Mouse (Mus musculus) liver, embryonic 12.5 days (tissue): ENCODE measurements around the gene Ucn2. TPM values are rescaled to one million over a fixed set of nuclear protein-coding genes. Genes with fewer than 3 reads are reported as not detected.

Experiments
- microRNA counts: library from miRNA; unstranded; fragments of <30 nt; microRNA quantifications from one replicate; lab custom pipeline; 2017
- microRNA-seq: library from miRNA; unstranded; fragments of <30 nt; microRNA quantifications from one replicate; pipeline ENCODE4, GENCODE M21; 2017
- polyA plus RNA-seq: library from polyadenylated mRNA; unstranded; fragments of >200 nt; fragmentation: Nextera tagmentation; extraction: Ambion mirVana; gene quantifications from 2 replicates; pipeline ENCODE4 v1.2.1, GENCODE M21; 2016

Gene Ucn2
- polyA plus RNA-seq, 1 experiment from 2014 or later = not detected

MicroRNA genes within 50 kb of the gene (microRNA counts, 519-probe panel; counts per million panel counts)
- microRNA mmu-miR-711 (lab: Ali Mortazavi, UCI) = 582 counts per million, percentile 70 among the panel's probes with 10 or more counts

Small RNAs within 50 kb of the gene (microRNA-seq; reads per million reads assigned to microRNA genes)
- not detected for gene Mir711

Other genes starting within 250 kb of the Ucn2 start
- 15.7 and 20.3 TPM in 2 replicates for gene Ip6k2, start 202.2 kb upstream of the Ucn2 start, polyA plus RNA-seq
- gene Nckipsd, start 177.6 kb upstream of the Ucn2 start, polyA plus RNA-seq = 5.6 and 9.1 TPM in 2 replicates
- gene Celsr3, start 159.7 kb upstream of the Ucn2 start, polyA plus RNA-seq = 0.13 and 0.15 TPM in 2 replicates
- gene Slc26a6, start 132.7 kb upstream of the Ucn2 start, polyA plus RNA-seq = 6.9 and 9.0 TPM in 2 replicates
- gene Tmem89, start 71.4 kb upstream of the Ucn2 start, polyA plus RNA-seq = not detected in 2 replicates
- 384 and 405 TPM in 2 replicates for gene Uqcrc1, start 49.4 kb upstream of the Ucn2 start, polyA plus RNA-seq
- gene Col7a1, start 32.4 kb upstream of the Ucn2 start, polyA plus RNA-seq = 0.31 and 0.68 TPM in 2 replicates
- gene Pfkfb4, start 5.8 kb downstream of the Ucn2 start, polyA plus RNA-seq = 3.4 and 4.4 TPM in 2 replicates
- gene Shisa5, start 52.6 kb downstream of the Ucn2 start, polyA plus RNA-seq = 19.0 and 21.5 TPM in 2 replicates
- 8.8 and 9.1 TPM in 2 replicates for gene Trex1, start 73.7 kb downstream of the Ucn2 start, polyA plus RNA-seq
- gene Atrip, start 88.1 kb downstream of the Ucn2 start, polyA plus RNA-seq = 18.6 and 19.4 TPM in 2 replicates
- gene Ccdc51, start 96.5 kb downstream of the Ucn2 start, polyA plus RNA-seq = 14.5 and 15.3 TPM in 2 replicates
- 522 and 538 TPM in 2 replicates for gene Tma7, start 96.6 kb downstream of the Ucn2 start, polyA plus RNA-seq
- gene Plxnb1, start 109.4 kb downstream of the Ucn2 start, polyA plus RNA-seq = 4.9 TPM in 2 replicates
- not detected in 2 replicates for gene Fbxw21, start 176.0 kb downstream of the Ucn2 start, polyA plus RNA-seq
- not detected in 2 replicates for gene Fbxw13, start 210.0 kb downstream of the Ucn2 start, polyA plus RNA-seq
- not detected in 2 replicates for gene Fbxw20, start 248.7 kb downstream of the Ucn2 start, polyA plus RNA-seq